Mouse (Mus musculus) embryonic stem cell, embryonic (primary cell): ENCODE measurements at regions not wholly inside any gene's neighbourhood (a gene's known extent, or its start where the extent isn't known, plus 50 kb on each side); places are given as distances from the start of the nearest gene placed in this dataset.

Source experiments
- CTCF ChIA-PET, 4 experiments: fragments of 300-600 bp in 2 of 4; fragments of 350-600 bp in 2 of 4; sonication (Branson Sonifier 250); formaldehyde crosslinking; loops; one replicate each; lab custom pipeline; 2022; ENCODE audit warnings: inconsistent platforms in 2 of 4; lab: Charles Lee
- POLR2A ChIA-PET, 4 experiments: fragments of 300-600 bp in 2 of 4; fragments of 350-600 bp in 2 of 4; sonication (Branson Sonifier 250); formaldehyde crosslinking; loops; one replicate each; lab custom pipeline; 2022; ENCODE audit warnings: antibody characterized with exemption in 4 of 4, inconsistent platforms in 1 of 4; lab: Charles Lee

GRCm38 (mm10) chr7:72362690-72363089, 56.3 kb upstream of the Mctp2 start:
- POLR2A ChIA-PET: no interaction called here
- CTCF ChIA-PET: interaction anchor here (0.5 to 3.8 kb wide), 10 partner anchors 8 to 1025 kb away, joined by 3 to 31 read pairs (median 3); no protein-coding TSS in a partner anchor

GRCm38 (mm10) chr7:72391323-72391722, 84.9 kb upstream of the Mctp2 start:
- POLR2A ChIA-PET: no interaction called here
- CTCF ChIA-PET: interaction anchor here (0.5 to 1.8 kb wide), 15 partner anchors 9 to 1032 kb away, joined by 3 to 6 read pairs (median 3); no protein-coding TSS in a partner anchor

- CTCF ChIA-PET: interaction anchor here (0.5 to 1.2 kb wide), 20 partner anchors 9 to 1026 kb away, joined by 3 to 9 read pairs (median 3); no protein-coding TSS in a partner anchor
These were observed 93.6 kb upstream of the Mctp2 start for GRCm38 (mm10) chr7:72400056-72400455.

GRCm38 (mm10) chr7:72406131-72406530, 99.7 kb upstream of the Mctp2 start:
- CTCF ChIA-PET: no interaction called here
- POLR2A ChIA-PET: no interaction called here

More at GRCm38 (mm10) chr7:72400056-72400455, 93.6 kb upstream of the Mctp2 start:
- POLR2A ChIA-PET: interaction anchor here in 1 of 4 experiments (0.6 kb wide), 1 partner anchor 916 kb away, joined by 3 read pairs; no protein-coding TSS in a partner anchor

GRCm38 (mm10) chr7:72408409-72408986, 102.1 kb upstream of the Mctp2 start:
- CTCF ChIA-PET: interaction anchor here in 1 of 4 experiments (0.6 kb wide), 1 partner anchor 754 kb away, joined by 3 read pairs; no protein-coding TSS in a partner anchor
- POLR2A ChIA-PET: no interaction called here

GRCm38 (mm10) chr7:72438552-72438951, 132.1 kb upstream of the Mctp2 start:
- CTCF ChIA-PET: no interaction called here
- POLR2A ChIA-PET: no interaction called here

GRCm38 (mm10) chr7:72442001-72442400, 135.6 kb upstream of the Mctp2 start:
- ChIA-PET POLR2A (no interaction called here), CTCF (no interaction called here)

- CTCF ChIA-PET: interaction anchor here in 1 of 4 experiments (0.6 kb wide), 1 partner anchor 44 kb away, joined by 3 read pairs; no protein-coding TSS in a partner anchor
- POLR2A ChIA-PET: no interaction called here
These were observed 137.6 kb upstream of the Mctp2 start for GRCm38 (mm10) chr7:72444016-72444415.

- CTCF ChIA-PET: no interaction called here
- POLR2A ChIA-PET: no interaction called here
These were observed 138.4 kb upstream of the Mctp2 start for GRCm38 (mm10) chr7:72444792-72445191.

- ChIA-PET CTCF (no interaction called here), POLR2A (no interaction called here)
These were observed 140.5 kb upstream of the Mctp2 start for GRCm38 (mm10) chr7:72446911-72447310.

- ChIA-PET POLR2A (no interaction called here), CTCF (no interaction called here)
These were observed 156.6 kb upstream of the Mctp2 start for GRCm38 (mm10) chr7:72462978-72463377.

- POLR2A ChIA-PET: no interaction called here
- CTCF ChIA-PET: no interaction called here
These were observed 158.2 kb upstream of the Mctp2 start for GRCm38 (mm10) chr7:72464658-72465057.

GRCm38 (mm10) chr7:72469691-72470090, 163.3 kb upstream of the Mctp2 start:
- ChIA-PET CTCF (interaction anchor here in 1 of 4 experiments (0.6 kb wide), 1 partner anchor 219 kb away, joined by 3 read pairs; no protein-coding TSS in a partner anchor), POLR2A (interaction anchor here in 1 of 4 experiments (0.7 kb wide), 1 partner anchor 215 kb away, joined by 3 read pairs; no protein-coding TSS in a partner anchor)

GRCm38 (mm10) chr7:72474751-72475150, 168.3 kb upstream of the Mctp2 start:
- CTCF ChIA-PET: no interaction called here
- POLR2A ChIA-PET: no interaction called here

- ChIA-PET CTCF (no interaction called here), POLR2A (no interaction called here)
These were observed 172.5 kb upstream of the Mctp2 start for GRCm38 (mm10) chr7:72478936-72479335.

- ChIA-PET POLR2A (no interaction called here), CTCF (no interaction called here)
These were observed 174.9 kb upstream of the Mctp2 start for GRCm38 (mm10) chr7:72481275-72481674.

GRCm38 (mm10) chr7:72490161-72490560, 183.8 kb upstream of the Mctp2 start:
- ChIA-PET CTCF (no interaction called here), POLR2A (no interaction called here)

- ChIA-PET POLR2A (no interaction called here), CTCF (no interaction called here)
These were observed 186.9 kb upstream of the Mctp2 start for GRCm38 (mm10) chr7:72493292-72493691.

- CTCF ChIA-PET: interaction anchor here in 1 of 4 experiments (0.6 kb wide), 1 partner anchor 10 kb away, joined by 4 read pairs; no protein-coding TSS in a partner anchor
- POLR2A ChIA-PET: no interaction called here
These were observed 190.7 kb upstream of the Mctp2 start for GRCm38 (mm10) chr7:72496933-72497631.
